Mouse (Mus musculus): ENCODE data around the gene Olfr1444.

GRCm38 (mm10) chr19:12818507-12818906, 38.6 kb upstream of the Olfr1444 start:
- TF ChIP-seq CTCF (IDR thresholded peaks at IDR 0.05; ENCODE audit: borderline replicate concordance, extremely low read depth, insufficient read depth, insufficient read length), result no peak
- no peak for TF ChIP-seq POLR2A (IDR thresholded peaks at IDR 0.05; ENCODE audit: borderline replicate concordance, extremely low read depth, insufficient read depth, insufficient read length, poor library complexity, severe bottlenecking)
